Mouse (Mus musculus) stomach, embryonic 16.5 days (tissue): Measurements from ENCODE around the gene Ccnd3. TPM values are rescaled to one million over a fixed set of nuclear protein-coding genes. Genes with fewer than 3 reads are reported as not detected.

Source experiments
- ATAC-seq: fragments of 200-750 bp; cut with Nextera tagmentation; 2 replicates; pipeline ENCODE4 v1.8.0; 2017; ENCODE audit warnings: moderate number of reproducible peaks, moderate TSS enrichment; ENCODE audit not compliant: insufficient read depth, low FRiP score
- H3K27ac ChIP-seq: fragments of 300-500 bp; sonication (generic); 2 replicates; pipeline ENCODE4 v1.5.1; 2014; ENCODE audit warnings: low read length
- H3K27me3 ChIP-seq: fragments of 300-500 bp; sonication (generic); 2 replicates; pipeline ENCODE4 v1.6.1; 2014; ENCODE audit warnings: low read length, control low read depth, mixed read lengths; ENCODE audit not compliant: control insufficient read depth, insufficient read depth
- H3K36me3 ChIP-seq: fragments of 300-500 bp; sonication (generic); 2 replicates; pipeline ENCODE4 v1.6.1; 2014; ENCODE audit warnings: low read length; ENCODE audit not compliant: control insufficient read depth, insufficient read depth
- H3K4me1 ChIP-seq: fragments of 300-500 bp; sonication (generic); 2 replicates; pipeline ENCODE4 v1.6.1; 2014; ENCODE audit warnings: low read length, control low read depth, mixed read lengths; ENCODE audit not compliant: control insufficient read depth, insufficient read depth
- H3K4me2 ChIP-seq: fragments of 300-500 bp; sonication (generic); 2 replicates; pipeline ENCODE4 v1.6.1; 2014; ENCODE audit warnings: low read depth, low read length, mixed read lengths
- H3K4me3 ChIP-seq: fragments of 300-500 bp; sonication (generic); replicated peaks from 2 replicates; pipeline ENCODE4 v1.5.1; 2014; ENCODE audit warnings: mild to moderate bottlenecking, low read length
- H3K9ac ChIP-seq: fragments of 300-500 bp; sonication (generic); 2 replicates; pipeline ENCODE4 v1.6.1; 2014; ENCODE audit warnings: low read length
- H3K9me3 ChIP-seq: fragments of 300-500 bp; sonication (generic); replicated peaks from 2 replicates; pipeline ENCODE4 v1.6.1; 2016; ENCODE audit warnings: low read length, control low read depth; ENCODE audit not compliant: control insufficient read depth
- WGBS: fragments of 180-500 bp; shearing (Covaris S2); extraction: QIAGEN DNeasy Blood & Tissue Kit; methylation state at CpG from one replicate; pipeline ENCODE4 v1.1.7; 2014; 5-methylcytosine and 5-hydroxymethylcytosine counted together
- polyA plus RNA-seq: library from polyadenylated mRNA; unstranded; fragments of >200 nt; fragmentation: Nextera tagmentation; extraction: Ambion mirVana; gene quantifications from 2 replicates; pipeline ENCODE4 v1.2.1, GENCODE M21; 2015

The Ccnd3 gene
- polyA plus RNA-seq: 334 and 340 TPM in 2 replicates

DNA sequence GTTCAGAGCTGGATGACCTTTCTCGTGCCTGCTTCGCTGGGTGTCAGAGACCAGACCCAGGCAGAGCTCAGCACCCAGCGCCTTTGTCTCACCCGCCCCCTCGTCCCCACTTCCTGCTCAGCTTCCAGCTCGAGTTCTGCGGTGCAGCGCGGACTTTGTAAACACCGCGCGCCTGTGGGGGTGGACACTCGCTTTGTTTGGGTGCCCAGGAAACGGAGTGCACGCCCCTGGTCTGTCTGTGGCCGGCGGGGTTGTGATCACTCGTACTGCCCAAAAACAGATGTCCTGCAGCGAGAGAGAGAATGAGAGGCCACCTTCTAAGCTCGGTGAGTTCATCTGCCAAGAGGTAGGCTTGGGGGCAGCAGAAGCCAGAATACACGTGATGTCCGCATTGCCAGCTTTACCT lies at the start of gene Ccnd3:
Ccnd3 (plus strand) TSS at position 111 of the 406 bp plus-strand sequence.
- Histone ChIP-seq H3K4me1 (peaks cover 40% of the 10 kb centered on the region), H3K27ac (peak within 1 kb of the TSS; percentile 88), H3K9ac (peak within 1 kb of the TSS; percentile 78), H3K9me3 (no peaks in the 10 kb centered on the region), H3K36me3 (no peaks in the 10 kb centered on the region), H3K4me3 (peak within 1 kb of the TSS; percentile 50), H3K27me3 (no peaks in the 10 kb centered on the region), H3K4me2 (peak within 1 kb of the TSS; percentile 77)
- WGBS: under 1% methylated on average over 22 of the region's 22 CpGs
- ATAC-seq: peak; percentile 18; the same call in 1 of the 2 replicates

DNA sequence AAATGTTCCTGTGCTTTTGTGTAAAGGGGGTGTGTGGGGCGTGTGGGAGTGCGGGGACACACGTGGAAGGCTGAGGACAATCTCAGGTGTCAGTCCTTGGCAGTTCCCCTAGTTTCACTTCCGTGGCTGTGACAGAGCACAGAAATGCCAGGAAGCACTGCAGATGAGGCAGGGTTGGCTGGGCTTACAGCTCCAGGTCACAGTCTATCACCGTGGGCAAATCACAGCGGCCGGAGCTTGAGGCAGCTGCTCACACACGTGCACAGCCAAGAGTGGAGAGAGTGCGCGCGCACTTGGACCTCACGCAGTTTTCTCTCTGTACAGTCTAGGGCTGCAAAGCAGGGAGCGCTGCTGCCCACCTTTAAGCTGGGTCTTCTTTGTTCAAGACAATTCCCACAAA lies 46.5 kb upstream of the Ccnd3 start:
- Histone ChIP-seq H3K4me2 (no peak overlapping the region), H3K4me3 (no peak overlapping the region), H3K9ac (no peak overlapping the region), H3K27ac (no peak overlapping the region), H3K4me1 (peaks cover 16% of the 10 kb centered on the region), H3K27me3 (no peaks in the 10 kb centered on the region), H3K36me3 (no peaks in the 10 kb centered on the region), H3K9me3 (no peaks in the 10 kb centered on the region)
- no peak for ATAC-seq
- 76% methylated on average over 13 of the region's 13 CpGs for WGBS

DNA sequence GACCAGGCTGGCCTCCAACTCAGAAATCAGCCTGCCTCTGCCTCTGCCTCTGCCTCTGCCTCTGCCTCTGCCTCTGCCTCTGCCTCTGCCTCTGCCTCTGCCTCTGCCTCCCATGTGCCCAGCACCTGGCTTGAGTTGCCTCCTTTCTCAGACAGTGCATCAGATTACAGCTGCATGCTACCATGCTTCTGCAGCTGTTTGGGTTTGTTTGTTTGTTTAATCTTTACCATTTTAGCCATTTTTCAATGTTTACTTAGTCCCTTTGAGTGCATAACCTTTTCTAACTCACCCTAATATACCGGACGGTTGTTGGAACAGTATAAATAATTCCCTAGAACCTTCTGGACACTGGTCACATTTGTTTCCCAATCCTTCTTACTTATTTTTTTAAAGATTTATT lies 45.9 kb upstream of the Ccnd3 start:
- no peak for ATAC-seq
- 81% methylated on average over 2 of the region's 2 CpGs for WGBS
- Histone ChIP-seq H3K27ac (no peak overlapping the region), H3K4me3 (no peak overlapping the region), H3K27me3 (no peaks in the 10 kb centered on the region), H3K4me2 (no peak overlapping the region), H3K4me1 (peaks cover 21% of the 10 kb centered on the region), H3K9me3 (no peaks in the 10 kb centered on the region), H3K9ac (no peak overlapping the region), H3K36me3 (no peaks in the 10 kb centered on the region)

DNA sequence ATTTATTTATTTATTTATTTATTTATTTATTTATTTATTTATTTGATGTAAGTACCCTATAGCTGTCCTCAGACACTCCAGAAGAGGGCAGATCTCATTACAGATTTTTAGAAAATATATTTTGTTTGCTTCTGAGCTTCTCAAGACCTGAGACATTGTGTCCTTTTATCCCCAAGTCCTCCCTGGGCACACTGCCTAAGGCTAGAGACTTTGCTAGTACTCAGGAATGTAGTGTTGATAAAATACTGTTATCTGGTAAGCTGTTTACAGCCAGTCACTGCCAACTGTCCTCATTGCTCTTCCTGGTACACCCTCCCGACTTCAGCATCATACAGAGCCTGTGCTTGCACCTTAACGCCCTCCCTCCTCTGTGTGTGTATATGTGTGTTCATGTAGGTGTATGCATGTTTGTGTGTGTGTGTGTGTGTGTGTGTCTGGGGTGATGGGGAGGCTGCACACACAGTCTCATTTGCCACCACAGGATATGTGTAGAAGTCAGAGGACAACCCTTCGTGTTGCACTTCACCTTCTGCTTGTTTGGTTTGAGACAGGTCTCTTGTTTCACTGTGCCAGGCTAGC lies 45.4 kb upstream of the Ccnd3 start:
- H3K4me2 ChIP-seq: no peak overlapping the region
- no peak overlapping the region for H3K4me3 ChIP-seq
- no peak overlapping the region for H3K9ac ChIP-seq
- WGBS: 50% methylated on average over 3 of the region's 3 CpGs
- H3K36me3 ChIP-seq: no peaks in the 10 kb centered on the region
- peaks cover 20% of the 10 kb centered on the region for H3K4me1 ChIP-seq
- no peak overlapping the region for H3K27ac ChIP-seq
- no peaks in the 10 kb centered on the region for H3K27me3 ChIP-seq
- ATAC-seq: no peak
- no peaks in the 10 kb centered on the region for H3K9me3 ChIP-seq

DNA sequence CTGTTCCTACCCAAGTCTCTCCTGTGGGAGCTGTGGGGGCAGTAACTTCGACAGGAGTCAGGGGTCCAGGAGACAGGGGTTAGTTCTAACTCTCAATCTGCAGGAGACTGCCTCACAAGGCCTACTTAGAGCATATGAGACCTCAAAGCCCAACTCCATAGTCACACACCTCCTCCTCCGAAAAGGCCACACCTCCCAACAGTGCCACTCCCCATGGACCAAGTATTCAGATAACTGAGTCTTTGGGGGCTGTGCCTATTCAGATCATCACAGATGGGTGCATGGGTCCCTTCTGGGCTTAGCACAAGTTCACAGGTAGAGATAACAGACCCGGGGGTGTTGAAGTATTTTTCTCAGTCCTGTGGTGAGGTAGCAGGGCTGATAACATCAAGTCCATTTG lies 43.2 kb upstream of the Ccnd3 start:
- H3K9me3 ChIP-seq: no peaks in the 10 kb centered on the region
- no peak for ATAC-seq
- no peaks in the 10 kb centered on the region for H3K27me3 ChIP-seq
- 43% methylated on average over 3 of the region's 3 CpGs for WGBS
- H3K9ac ChIP-seq: no peak overlapping the region
- peak overlapping the region; percentile 82 for H3K27ac ChIP-seq
- no peak overlapping the region for H3K4me2 ChIP-seq
- H3K36me3 ChIP-seq: no peaks in the 10 kb centered on the region
- no peak overlapping the region for H3K4me3 ChIP-seq
- peaks cover 26% of the 10 kb centered on the region for H3K4me1 ChIP-seq

DNA sequence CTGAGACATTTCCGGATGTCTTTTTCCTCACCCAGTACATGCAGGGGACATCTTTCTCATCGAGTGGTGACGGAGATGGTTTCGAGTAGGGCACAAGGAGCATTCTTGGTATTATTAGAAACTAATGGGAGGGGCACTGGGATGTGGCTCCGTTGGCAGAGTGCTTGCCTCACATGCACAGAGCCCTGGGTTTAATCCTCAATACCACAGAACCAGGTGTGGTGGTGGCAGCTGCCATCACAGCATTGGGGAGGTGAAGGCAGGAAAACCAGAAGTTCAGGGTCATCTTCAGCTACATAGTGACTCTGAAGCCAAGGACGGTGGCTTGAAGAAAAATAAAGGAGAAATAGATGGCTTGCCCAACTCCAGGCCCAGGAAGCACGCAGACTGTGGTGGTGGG lies 42.6 kb upstream of the Ccnd3 start:
- H3K4me3 ChIP-seq: no peak overlapping the region
- H3K4me1 ChIP-seq: peaks cover 26% of the 10 kb centered on the region
- H3K27ac ChIP-seq: peak overlapping the region; percentile 82
- no peaks in the 10 kb centered on the region for H3K36me3 ChIP-seq
- no peaks in the 10 kb centered on the region for H3K9me3 ChIP-seq
- H3K4me2 ChIP-seq: no peak overlapping the region
- WGBS: 60% methylated on average over 7 of the region's 7 CpGs
- no peak for ATAC-seq
- no peaks in the 10 kb centered on the region for H3K27me3 ChIP-seq
- H3K9ac ChIP-seq: no peak overlapping the region

DNA sequence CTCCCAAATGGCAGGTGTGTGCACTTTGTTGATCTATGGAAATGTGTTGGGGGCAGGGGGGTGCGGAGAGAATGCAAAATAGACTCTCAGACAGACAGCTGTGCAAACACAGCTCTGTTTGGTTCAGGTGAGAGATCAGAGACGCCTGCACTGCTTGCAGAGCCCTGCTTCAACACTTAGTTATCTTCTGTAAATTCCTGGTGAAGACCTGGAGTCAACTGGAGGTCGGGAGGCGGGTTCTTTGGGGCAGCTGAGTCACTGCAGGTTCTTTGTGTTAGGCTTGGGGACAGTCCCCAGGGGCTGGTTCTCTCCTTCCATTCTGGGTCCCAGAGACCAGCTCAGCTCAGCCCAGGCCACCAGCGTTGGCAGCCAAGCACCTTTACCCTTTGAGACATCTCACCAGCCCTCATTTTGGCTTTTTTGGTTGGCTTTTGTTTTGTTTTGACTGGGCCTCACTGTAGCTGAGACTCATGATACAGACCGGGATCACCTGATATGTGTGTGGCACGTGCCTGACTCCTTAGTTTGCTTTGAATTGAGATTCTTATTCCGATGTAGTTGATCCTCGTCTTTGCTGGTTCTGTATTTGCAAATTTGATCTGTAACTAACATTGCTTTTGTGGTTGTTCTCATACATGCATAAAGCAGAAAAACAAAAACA lies 42.0 kb upstream of the Ccnd3 start:
- Histone ChIP-seq H3K4me2 (no peak overlapping the region), H3K27ac (peak overlapping the region; percentile 82), H3K9ac (no peak overlapping the region), H3K27me3 (no peaks in the 10 kb centered on the region), H3K36me3 (no peaks in the 10 kb centered on the region), H3K9me3 (no peaks in the 10 kb centered on the region), H3K4me3 (no peak overlapping the region), H3K4me1 (peaks cover 28% of the 10 kb centered on the region)
- peak; percentile 79 for ATAC-seq
- 40% methylated on average over 9 of the region's 9 CpGs for WGBS

DNA sequence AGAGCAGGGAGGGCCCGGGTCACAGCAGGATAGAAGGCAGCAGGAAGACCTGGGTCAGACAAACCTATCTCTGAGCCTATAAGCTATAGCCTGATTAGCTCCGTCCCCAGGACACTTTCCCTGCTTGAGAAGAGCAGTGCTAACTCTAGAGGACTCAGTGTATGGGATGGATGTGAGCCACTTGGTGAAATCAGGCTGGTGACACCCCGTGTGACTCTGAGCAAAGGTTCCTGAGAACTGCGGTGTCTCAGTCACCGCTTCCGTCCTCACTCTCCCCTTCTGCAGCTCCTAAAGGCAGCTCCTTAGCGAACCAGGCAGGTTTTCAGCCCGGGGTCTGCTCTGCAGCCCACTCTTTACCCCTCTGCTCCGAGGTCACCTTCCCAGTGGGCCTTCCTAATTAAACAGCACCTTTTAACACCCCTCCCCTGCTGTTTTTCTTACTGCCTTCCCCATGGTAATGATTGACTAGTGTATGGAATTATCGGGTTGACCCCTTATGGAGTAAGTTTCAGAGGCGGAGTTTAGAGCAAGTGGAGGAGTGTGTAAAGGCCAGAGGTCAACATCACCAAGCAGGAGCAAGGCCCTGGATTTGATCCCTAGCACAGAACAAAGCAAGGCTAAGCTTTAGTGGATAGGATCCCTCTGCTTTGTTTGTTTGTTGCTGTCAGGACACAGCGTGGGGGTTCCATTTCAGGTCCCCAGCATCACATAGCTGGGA lies 40.4 kb upstream of the Ccnd3 start:
- no peak overlapping the region for H3K4me2 ChIP-seq
- H3K4me3 ChIP-seq: no peak overlapping the region
- H3K9me3 ChIP-seq: no peaks in the 10 kb centered on the region
- no peaks in the 10 kb centered on the region for H3K27me3 ChIP-seq
- peaks cover 35% of the 10 kb centered on the region for H3K4me1 ChIP-seq
- H3K27ac ChIP-seq: no peak overlapping the region
- no peak overlapping the region for H3K9ac ChIP-seq
- ATAC-seq: no peak
- WGBS: 49% methylated on average over 12 of the region's 12 CpGs
- no peaks in the 10 kb centered on the region for H3K36me3 ChIP-seq

DNA sequence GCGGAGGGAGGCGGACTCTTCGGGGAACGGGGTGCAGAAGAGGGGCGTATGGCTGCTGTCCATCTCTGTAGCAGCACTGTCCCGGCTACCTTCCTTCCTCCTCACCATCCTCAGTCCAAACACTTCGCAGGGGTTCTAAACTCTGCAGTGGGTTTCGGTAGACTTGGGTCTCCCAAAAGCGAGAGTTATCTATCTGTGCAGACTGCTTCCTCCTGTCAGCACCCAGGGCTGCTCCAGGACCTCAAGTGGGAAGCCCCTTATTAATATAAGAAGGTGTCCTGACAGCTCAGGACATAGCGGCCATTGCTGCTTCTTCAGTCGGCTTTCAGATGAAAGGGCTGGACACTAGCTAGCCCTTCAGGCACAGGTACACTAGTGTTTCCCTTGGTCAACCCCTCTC lies 39.8 kb upstream of the Ccnd3 start:
- no peak overlapping the region for H3K9ac ChIP-seq
- no peak overlapping the region for H3K4me2 ChIP-seq
- H3K27ac ChIP-seq: no peak overlapping the region
- 71% methylated on average over 11 of the region's 11 CpGs for WGBS
- no peaks in the 10 kb centered on the region for H3K27me3 ChIP-seq
- peaks cover 37% of the 10 kb centered on the region for H3K4me1 ChIP-seq
- H3K9me3 ChIP-seq: no peaks in the 10 kb centered on the region
- no peaks in the 10 kb centered on the region for H3K36me3 ChIP-seq
- no peak for ATAC-seq
- H3K4me3 ChIP-seq: no peak overlapping the region
